Mouse (Mus musculus): ENCODE measurements around the gene Ppa2. TPM values are rescaled to one million over a fixed set of nuclear protein-coding genes. Genes with fewer than 3 reads are reported as not detected.

The Ppa2 gene
- polyA plus RNA-seq (2021; fragmentation: Nextera tagmentation) = 111 and 112 TPM in 2 replicates
- long read RNA-seq, experiment 1, transcript Ppa2-201 (12 exons, 1,226 nt) = major isoform, 125 of 154 reads
- long read RNA-seq, experiment 1, transcript Ppa2-203 (12 exons, 1,368 nt) = minor isoform, 8 of 154 reads
- long read RNA-seq, experiment 1, partial matches to known transcripts = 6 of 154 reads
- long read RNA-seq, experiment 1, other reads (novel, unspliced or antisense) = 15 of 154 reads
- long read RNA-seq, experiment 2, transcript Ppa2-201 (12 exons, 1,226 nt) = major isoform, 129 of 150 reads
- long read RNA-seq, experiment 2, transcript Ppa2-203 (12 exons, 1,368 nt) = minor isoform, 8 of 150 reads
- long read RNA-seq, experiment 2, partial matches to known transcripts = 2 of 150 reads
- long read RNA-seq, experiment 2, other reads (novel, unspliced or antisense) = 11 of 150 reads

GRCm38 (mm10) chr3:133309954-133310808 lies at the start of gene Ppa2:
Gene Ppa2, plus strand, starts transcription at chr3:133310110.

Other genes with a start within 250 kb of the Ppa2 start
- 7.5 and 7.9 TPM in 2 replicates for gene Ints12, start 218.3 kb upstream of the Ppa2 start, polyA plus RNA-seq (2021; fragmentation: Nextera tagmentation)
- gene Gstcd, start 218.1 kb upstream of the Ppa2 start, polyA plus RNA-seq (2021; fragmentation: Nextera tagmentation) = 0.89 and 1.2 TPM in 2 replicates
- gene Arhgef38, start 75.2 kb upstream of the Ppa2 start, polyA plus RNA-seq (2021; fragmentation: Nextera tagmentation) = not detected in 2 replicates
- gene Tet2, start 235.0 kb downstream of the Ppa2 start, polyA plus RNA-seq (2021; fragmentation: Nextera tagmentation) = 8.2 and 9.8 TPM in 2 replicates

Measured in layer of hippocampus, adult 6 months (tissue).